Mouse (Mus musculus) subcutaneous adipose tissue, adult 2 months (tissue): ENCODE data around the gene Cd36. TPM values are rescaled to one million over a fixed set of nuclear protein-coding genes. Genes with fewer than 3 reads are reported as not detected.

Experiments used
- polyA plus RNA-seq: library from polyadenylated mRNA; depleted of rRNA; stranded (reverse); fragments of >200 nt; gene quantifications from 2 replicates; pipeline ENCODE4 v1.2.3, GENCODE M21; 2012; ENCODE audit warnings: low replicate concordance; rRNA removed

The Cd36 gene
- 238 and 968 TPM in 2 replicates for polyA plus RNA-seq

GRCm38 (mm10) chr5:17888598-17888997 lies at the start of gene Cd36:
Gene Cd36, minus strand, starts transcription at chr5:17888801.

Other genes starting within 250 kb of the Cd36 start
- gene Gnat3, start 73.7 kb upstream of the Cd36 start, polyA plus RNA-seq: not detected in 2 replicates